Mouse (Mus musculus): ENCODE results near the gene Pls1.

Gene Pls1

GRCm38 (mm10) chr9:95844825-95845460 is at the start of gene Pls1:
Gene Pls1 (minus strand): TSS chr9:95845311.
- peak; percentile 81 for DNase-seq (ENCODE audit: low spot score)

- no peak for DNase-seq (ENCODE audit: low spot score)
Observed at GRCm38 (mm10) chr9:95882751-95883150, 37.6 kb upstream of the Pls1 start.

GRCm38 (mm10) chr9:95878246-95878645 is 33.1 kb upstream of the Pls1 start:
- no peak for DNase-seq (ENCODE audit: low spot score)

- DNase-seq (ENCODE audit: low spot score): no peak
Observed at GRCm38 (mm10) chr9:95858027-95858570, 13.0 kb upstream of the Pls1 start.

- DNase-seq (ENCODE audit: low spot score): peak; percentile 81
Observed at GRCm38 (mm10) chr9:95857414-95858026, 12.4 kb upstream of the Pls1 start, which contains the start of gene Atr. Gene Atr (plus strand): TSS chr9:95857597.

GRCm38 (mm10) chr9:95856004-95856403 is 10.9 kb upstream of the Pls1 start:
- DNase-seq (ENCODE audit: low spot score): no peak

GRCm38 (mm10) chr9:95854891-95855290 is 9.8 kb upstream of the Pls1 start:
- DNase-seq (ENCODE audit: low spot score): no peak

GRCm38 (mm10) chr9:95852896-95853295 is 7.8 kb upstream of the Pls1 start:
- DNase-seq (ENCODE audit: low spot score): peak; percentile 48

GRCm38 (mm10) chr9:95851671-95852070 is 6.6 kb upstream of the Pls1 start:
- no peak for DNase-seq (ENCODE audit: low spot score)

GRCm38 (mm10) chr9:95845711-95846110 is 600 bp upstream of the Pls1 start:
- no peak for DNase-seq (ENCODE audit: low spot score)

GRCm38 (mm10) chr9:95839424-95839823 is 5.7 kb downstream of the Pls1 start:
- no peak for DNase-seq (ENCODE audit: low spot score)

- no peak for DNase-seq (ENCODE audit: low spot score)
Observed at GRCm38 (mm10) chr9:95835741-95836140, 9.4 kb downstream of the Pls1 start.

GRCm38 (mm10) chr9:95834799-95835198 is 10.3 kb downstream of the Pls1 start:
- no peak for DNase-seq (ENCODE audit: low spot score)

GRCm38 (mm10) chr9:95832758-95833157 is 12.4 kb downstream of the Pls1 start:
- DNase-seq (ENCODE audit: low spot score): no peak

GRCm38 (mm10) chr9:95827565-95827964 is 17.5 kb downstream of the Pls1 start:
- DNase-seq (ENCODE audit: low spot score): no peak

GRCm38 (mm10) chr9:95822531-95822930 is 22.6 kb downstream of the Pls1 start:
- no peak for DNase-seq (ENCODE audit: low spot score)

GRCm38 (mm10) chr9:95815706-95816105 is 29.4 kb downstream of the Pls1 start:
- no peak for DNase-seq (ENCODE audit: low spot score)

- DNase-seq (ENCODE audit: low spot score): no peak
Observed at GRCm38 (mm10) chr9:95815015-95815673, 30.0 kb downstream of the Pls1 start.

- no peak for DNase-seq (ENCODE audit: low spot score)
Observed at GRCm38 (mm10) chr9:95813721-95814531, 31.2 kb downstream of the Pls1 start.

- no peak for DNase-seq (ENCODE audit: low spot score)
Observed at GRCm38 (mm10) chr9:95811817-95812216, 33.3 kb downstream of the Pls1 start.

GRCm38 (mm10) chr9:95809596-95809995 is 35.5 kb downstream of the Pls1 start:
- no peak for DNase-seq (ENCODE audit: low spot score)

GRCm38 (mm10) chr9:95805449-95805848 is 39.7 kb downstream of the Pls1 start:
- DNase-seq (ENCODE audit: low spot score): no peak

All from ovary, postnatal 10 days (tissue).